Mouse (Mus musculus): ENCODE measurements around the gene Vmn2r26.
"Not testable (repeated sequence)": the region's sequence is repeated elsewhere in the genome, so short reads cannot be mapped to it uniquely, and the experiment has no call there.

Gene Vmn2r26

DNA sequence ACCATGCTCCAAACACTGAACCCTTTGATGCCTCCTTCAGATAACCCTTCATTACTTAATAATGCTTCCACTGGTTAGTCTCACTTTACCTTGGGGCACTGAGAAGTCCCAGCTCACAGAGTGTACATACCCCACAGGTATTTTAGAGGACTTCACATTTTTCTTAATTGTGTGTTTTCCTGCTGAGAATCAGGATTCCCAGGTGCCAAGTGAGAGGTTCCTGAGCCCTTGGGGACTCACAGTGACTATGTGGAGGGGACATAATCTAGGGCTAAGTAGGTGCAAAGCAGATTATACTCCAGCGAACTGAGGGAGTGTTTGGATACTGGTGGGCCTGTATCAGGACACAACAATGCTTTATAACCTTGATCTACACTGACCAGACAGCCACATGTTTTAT lies at the start of gene Vmn2r26:
Gene Vmn2r26, plus strand, starts transcription at position 301 of the 400 bp plus-strand sequence.
- not testable (repeated sequence) for DNase-seq (ENCODE audit: low read depth, low spot score)

DNA sequence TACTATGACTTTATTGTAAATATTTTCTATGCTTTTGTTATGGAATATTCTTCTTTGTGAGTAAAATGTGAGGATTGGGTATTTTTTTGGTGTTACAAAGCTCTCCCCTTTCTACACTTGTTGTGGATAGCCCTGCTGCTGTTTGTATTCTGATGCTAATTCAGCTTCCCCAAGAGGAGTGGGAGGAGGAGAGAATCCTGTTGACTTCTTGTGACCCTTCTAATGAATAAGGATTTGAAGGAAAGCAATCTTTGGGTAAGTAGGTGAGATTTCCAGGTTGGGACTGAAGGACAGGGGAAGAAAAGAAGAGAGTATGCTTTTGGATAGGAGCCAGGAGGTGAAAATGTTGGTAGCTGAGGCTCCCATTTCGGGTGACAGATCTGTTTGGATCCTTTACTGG lies 3.5 kb upstream of the Vmn2r26 start:
- DNase-seq (ENCODE audit: low read depth, low spot score) = no peak

DNA sequence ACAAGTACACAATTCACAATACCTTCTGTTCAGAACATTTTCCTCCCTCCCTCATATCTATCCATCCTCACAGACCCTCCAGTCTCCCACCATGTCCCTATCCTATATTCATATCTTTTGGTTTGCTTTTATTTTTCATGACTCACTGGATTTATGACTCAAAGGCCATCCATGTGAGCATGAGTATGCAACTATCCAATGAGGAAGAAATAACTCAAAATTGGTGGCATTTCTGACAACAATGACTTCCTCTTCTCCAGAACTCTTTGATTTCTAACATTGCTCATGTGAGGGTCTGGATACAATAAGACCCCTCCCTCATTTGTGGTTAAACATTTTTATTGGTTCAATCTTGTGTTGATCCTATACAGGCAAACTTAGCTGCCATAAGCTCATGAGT lies 24.0 kb downstream of the Vmn2r26 start:
- no peak for DNase-seq (ENCODE audit: low read depth, low spot score)

DNA sequence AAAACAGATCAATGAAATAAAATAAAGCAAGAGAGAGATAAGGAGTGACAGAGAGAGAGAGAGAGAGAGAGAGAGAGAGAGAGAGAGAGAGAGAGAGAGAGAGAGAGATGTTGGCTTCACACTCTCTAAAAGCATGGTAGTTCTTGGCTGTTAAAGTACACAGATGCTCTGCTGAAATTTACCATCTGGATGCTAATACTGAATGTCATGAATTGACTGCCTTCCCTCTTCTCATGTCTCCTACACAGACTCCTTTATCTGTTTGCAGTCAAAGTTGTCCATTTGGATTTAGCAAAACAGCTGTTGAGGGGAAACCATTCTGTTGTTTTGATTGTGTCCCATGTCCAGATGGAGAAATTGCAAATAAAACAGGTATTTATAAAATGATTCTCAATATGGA lies 29.2 kb downstream of the Vmn2r26 start:
- DNase-seq (ENCODE audit: low read depth, low spot score) = not testable (repeated sequence)

DNA sequence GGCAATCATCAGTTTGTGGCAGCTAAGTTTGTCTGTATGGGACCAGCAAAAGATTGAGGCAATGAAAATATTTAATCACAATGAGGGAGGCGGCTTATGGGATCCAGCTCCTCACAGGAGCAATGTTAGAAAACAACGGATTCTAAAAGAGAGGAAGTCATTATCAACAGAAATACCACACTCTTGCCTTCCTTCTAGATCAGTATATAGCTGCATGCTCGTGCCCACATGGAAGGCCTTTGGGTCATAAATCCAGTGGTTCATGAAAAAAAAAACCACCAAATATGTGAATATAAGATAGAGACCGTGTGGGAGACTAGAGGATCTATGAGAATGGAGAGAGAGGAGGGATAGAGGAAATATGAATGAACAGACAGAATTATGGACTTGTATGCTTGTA lies 78.0 kb downstream of the Vmn2r26 start:
- no peak for DNase-seq (ENCODE audit: low read depth, low spot score)
